Mouse (Mus musculus) Patski (cell line): ENCODE data around the gene Aim2. TPM values are rescaled to one million over a fixed set of nuclear protein-coding genes. Genes with fewer than 3 reads are reported as not detected.

ENCODE experiments used
- ATAC-seq: fragments of 100-300 bp; one replicate; pipeline ENCODE4 v1.8.0; 2021
- CTCF ChIA-PET: fragments of 350-600 bp; sonication (Branson Sonifier 250); formaldehyde crosslinking; loops from one replicate; lab custom pipeline; 2022; ENCODE audit warnings: inconsistent platforms; lab: Charles Lee
- POLR2A ChIA-PET: fragments of 350-600 bp; sonication (Branson Sonifier 250); formaldehyde crosslinking; loops from one replicate; lab custom pipeline; 2022; ENCODE audit warnings: antibody characterized with exemption, inconsistent platforms; lab: Charles Lee
- DNase-seq: peaks from one replicate; pipeline ENCODE4 v3.0.0-alpha.2; 2011; ENCODE audit warnings: low read depth, low spot score
- H3K27me3 ChIP-seq: fragments of 371-371 bp; one replicate; pipeline ENCODE4 v1.5.1; 2021
- CTCF ChIP-seq: fragments of 100-300 bp; IDR thresholded peaks from one replicate; pipeline ENCODE4 v1.5.1; 2021
- in situ Hi-C: fragments of 300-500 bp; cut with MboI; formaldehyde crosslinking; loops from 3 replicates; pipeline ENCODE4 v1.11.1; 2018; ENCODE audit warnings: low pct_unique_long_range_greater_than_20kb, mixed read lengths
- polyA plus RNA-seq: library from polyadenylated mRNA; unstranded; gene quantifications from one replicate; pipeline ENCODE4 v1.2.3, GENCODE M21; 2021

Gene Aim2
- polyA plus RNA-seq, 1 experiment from 2014 or later: 0.13 TPM

DNA sequence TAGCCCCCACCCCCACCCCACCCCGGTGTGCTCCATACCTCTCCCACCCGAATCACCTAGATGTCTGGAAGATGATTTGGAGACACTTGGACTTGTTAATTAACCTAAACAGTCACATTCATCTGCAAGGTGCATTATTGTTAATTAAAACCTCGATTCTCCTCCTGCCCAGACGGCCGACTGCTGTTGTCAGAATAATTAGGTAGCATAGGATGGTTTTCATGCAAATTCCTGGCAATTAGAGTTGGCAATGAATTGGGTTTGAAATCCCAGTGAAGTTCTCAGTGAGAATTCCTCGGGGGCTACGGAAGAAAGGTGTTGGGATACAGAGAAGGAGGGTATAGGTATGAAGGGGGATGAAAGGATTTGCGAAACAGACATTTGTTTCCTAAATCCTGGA, 22.2 kb upstream of the Aim2 start:
- in situ Hi-C loops: no loop called here
- ATAC-seq: no peak
- DNase-seq: no peak
- ChIA-PET CTCF (no interaction called here), POLR2A (no interaction called here)
- no peak for TF ChIP-seq CTCF
- no peaks in the 10 kb centered on the region for H3K27me3 ChIP-seq

DNA sequence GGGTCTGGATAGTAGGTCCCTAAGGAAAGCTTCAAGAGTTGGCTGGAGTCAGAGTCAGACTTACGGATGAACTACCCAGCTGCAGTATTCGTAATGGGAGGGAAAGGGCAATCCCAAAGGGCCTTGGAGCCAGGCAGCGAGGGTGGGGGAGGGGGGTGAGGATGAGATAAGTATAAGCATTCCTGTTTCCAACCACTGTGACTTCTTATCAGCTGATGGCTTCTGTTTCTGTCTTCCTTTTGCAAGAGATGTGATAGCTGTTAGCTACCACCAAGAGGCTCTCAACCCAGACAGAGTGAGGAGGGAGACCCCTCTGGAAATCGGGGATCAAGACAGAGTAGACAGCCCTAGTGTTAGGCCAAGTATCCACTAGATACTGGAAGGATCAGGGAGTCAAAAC, 21.5 kb upstream of the Aim2 start:
- H3K27me3 ChIP-seq: no peaks in the 10 kb centered on the region
- ATAC-seq: no peak
- TF ChIP-seq CTCF: no peak
- CTCF ChIA-PET: interaction anchor here (1.1 kb wide), 1 partner anchor 10 kb away, joined by 3 read pairs; no protein-coding TSS in a partner anchor
- in situ Hi-C loops: no loop called here
- POLR2A ChIA-PET: no interaction called here
- DNase-seq: no peak

DNA sequence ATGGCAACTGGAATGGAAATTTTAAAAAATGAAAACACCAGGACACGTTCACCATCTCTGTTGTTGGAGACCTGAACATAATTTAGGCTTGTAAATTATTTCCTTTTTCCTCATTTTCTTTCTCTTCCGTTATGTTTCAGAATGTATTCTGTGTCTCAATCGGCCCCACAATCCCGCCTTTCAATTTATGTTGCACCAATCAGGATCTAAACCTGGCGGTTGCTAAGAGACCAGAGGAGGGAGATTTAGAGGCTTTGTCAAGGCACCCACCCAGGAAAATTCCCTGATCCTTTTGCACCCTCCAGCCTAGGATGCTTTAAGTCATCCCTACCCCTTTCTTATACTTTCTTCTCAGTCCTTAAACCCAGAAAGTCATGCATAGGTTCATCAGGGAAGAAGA, 20.9 kb upstream of the Aim2 start:
- in situ Hi-C loops: no loop called here
- ChIA-PET POLR2A (no interaction called here), CTCF (interaction anchor here (1.1 kb wide), 1 partner anchor 9 kb away, joined by 3 read pairs; no protein-coding TSS in a partner anchor)
- TF ChIP-seq CTCF: no peak
- H3K27me3 ChIP-seq: no peaks in the 10 kb centered on the region
- no peak for ATAC-seq
- DNase-seq: no peak

DNA sequence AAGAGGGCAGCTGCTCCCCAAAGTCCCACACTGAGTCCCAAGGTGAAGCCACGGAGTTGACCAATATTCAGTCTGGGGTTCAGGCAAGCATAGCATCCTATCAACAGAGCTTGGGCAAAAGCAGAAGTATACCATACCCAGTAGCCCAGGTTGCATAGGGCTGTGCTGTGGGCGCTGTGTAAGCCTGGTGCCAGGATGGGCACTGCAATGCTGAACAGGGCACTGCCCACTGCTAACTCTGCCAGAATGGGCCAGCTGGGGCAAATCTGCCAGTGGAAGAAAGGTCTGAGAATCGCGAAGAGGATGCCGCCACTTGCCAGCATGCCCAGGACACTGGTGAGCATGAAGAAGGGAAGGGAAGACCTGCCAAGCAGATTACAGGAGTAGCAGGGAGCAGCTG, 18.3 kb upstream of the Aim2 start:
- in situ Hi-C loops: no loop called here

DNA sequence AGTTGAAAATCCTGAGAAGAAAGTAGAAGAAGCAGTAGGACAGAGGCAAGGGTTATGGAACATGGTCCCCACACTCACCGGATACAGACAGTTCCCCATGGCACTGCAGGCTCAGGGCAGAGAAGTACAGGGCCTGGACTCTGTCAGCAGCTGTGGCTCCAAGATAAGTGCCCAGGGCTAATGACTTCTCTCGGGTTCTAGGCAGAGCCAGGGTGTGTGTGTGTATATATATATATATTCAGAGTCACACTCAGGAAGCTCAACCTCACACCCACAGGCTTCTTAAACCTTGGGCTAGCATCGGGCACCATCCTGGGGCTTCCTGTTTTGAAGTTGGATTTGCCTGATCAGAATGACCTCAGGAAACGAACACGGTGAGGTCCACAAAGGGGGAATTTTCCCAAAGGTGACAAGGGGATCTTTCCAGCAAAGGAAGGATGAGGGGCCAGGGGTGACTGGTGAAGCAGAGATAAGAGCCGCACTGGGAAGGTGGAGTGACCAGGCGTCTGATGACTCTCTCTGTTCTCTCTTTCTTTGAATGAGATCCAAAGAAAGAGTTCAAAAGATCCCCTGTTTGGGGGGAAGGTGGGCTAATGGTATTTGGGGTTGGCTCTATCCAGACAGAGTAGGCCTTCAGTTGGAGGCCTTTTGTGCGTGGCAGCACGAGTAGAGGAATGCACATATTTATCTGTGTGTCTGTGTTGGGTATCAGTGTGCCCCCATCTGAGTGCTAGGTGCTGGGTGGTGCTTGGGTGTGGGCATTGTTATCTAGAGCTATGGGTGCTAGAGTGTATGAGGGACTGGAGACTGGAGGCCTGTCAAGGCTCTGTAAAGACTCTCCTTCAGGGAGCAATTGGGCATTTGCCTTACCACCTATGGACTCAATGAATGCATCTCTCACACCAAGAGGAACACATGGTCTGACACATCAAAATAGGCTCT, 17.1 kb upstream of the Aim2 start, which contains the start of gene Ackr1:
Ackr1 (minus strand) TSS at position 439 of the 942 bp plus-strand sequence.
- in situ Hi-C loops: no loop called here
- H3K27me3 ChIP-seq: no peaks in the 10 kb centered on the region
- POLR2A ChIA-PET: interaction anchor here (0.8 kb wide), 1 partner anchor 7 kb away, joined by 3 read pairs; no protein-coding TSS in a partner anchor
- ATAC-seq: no peak
- TF ChIP-seq CTCF: no peak
- CTCF ChIA-PET: no interaction called here
- DNase-seq: no peak

More for the DNA sequence above, 18.3 kb upstream of the Aim2 start:
- no peak for DNase-seq
- CTCF ChIA-PET: no interaction called here
- no peak for ATAC-seq
- POLR2A ChIA-PET: interaction anchor here (0.8 kb wide), 1 partner anchor 8 kb away, joined by 3 read pairs; no protein-coding TSS in a partner anchor
- no peaks in the 10 kb centered on the region for H3K27me3 ChIP-seq
- TF ChIP-seq CTCF: no peak

DNA sequence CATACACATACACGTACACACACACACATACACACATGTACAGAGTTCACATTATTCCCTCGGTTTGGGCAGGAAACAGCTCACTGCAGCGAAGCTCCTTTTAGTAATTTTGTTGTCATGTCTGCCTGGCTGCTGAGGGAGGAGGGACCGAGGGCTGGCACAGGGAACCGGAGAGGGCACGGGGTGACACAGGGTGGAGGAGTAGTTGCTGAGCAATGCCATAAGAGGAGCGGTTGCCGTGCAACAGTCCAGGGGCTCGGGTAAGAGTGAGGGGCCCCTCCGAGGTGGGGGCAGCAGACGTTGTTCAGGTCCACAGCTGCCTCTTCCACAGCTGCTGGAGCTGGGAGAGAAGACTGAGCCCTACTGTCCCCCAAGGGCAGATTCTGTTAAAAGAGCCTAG, 14.8 kb upstream of the Aim2 start:
- in situ Hi-C loops: no loop called here
- ChIA-PET POLR2A (no interaction called here), CTCF (no interaction called here)
- DNase-seq (no peak), ATAC-seq (no peak)
- TF ChIP-seq CTCF: no peak
- no peaks in the 10 kb centered on the region for H3K27me3 ChIP-seq

DNA sequence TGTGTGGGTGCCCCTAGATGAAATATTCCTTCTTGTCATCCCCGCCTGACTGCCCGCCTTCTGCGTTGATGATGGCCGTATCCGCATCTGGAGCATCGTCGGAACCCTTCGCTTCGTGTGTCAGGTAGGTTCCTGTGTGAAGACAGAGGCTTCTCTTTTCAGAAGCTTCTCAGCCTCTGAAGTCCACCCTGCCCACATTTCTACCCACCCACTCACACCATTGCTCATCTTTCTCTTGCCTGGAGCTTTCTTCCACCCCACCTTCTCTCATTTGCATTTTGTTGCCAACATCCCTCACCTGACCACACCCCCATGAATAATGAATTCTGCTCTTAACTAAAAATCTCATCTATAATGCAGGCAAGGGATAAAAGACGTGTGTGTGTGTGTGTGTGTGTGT, 13.7 kb upstream of the Aim2 start:
- DNase-seq (no peak), ATAC-seq (no peak)
- POLR2A ChIA-PET: no interaction called here
- CTCF ChIA-PET: no interaction called here
- no peak for TF ChIP-seq CTCF
- in situ Hi-C loops: no loop called here
- H3K27me3 ChIP-seq: no peaks in the 10 kb centered on the region

DNA sequence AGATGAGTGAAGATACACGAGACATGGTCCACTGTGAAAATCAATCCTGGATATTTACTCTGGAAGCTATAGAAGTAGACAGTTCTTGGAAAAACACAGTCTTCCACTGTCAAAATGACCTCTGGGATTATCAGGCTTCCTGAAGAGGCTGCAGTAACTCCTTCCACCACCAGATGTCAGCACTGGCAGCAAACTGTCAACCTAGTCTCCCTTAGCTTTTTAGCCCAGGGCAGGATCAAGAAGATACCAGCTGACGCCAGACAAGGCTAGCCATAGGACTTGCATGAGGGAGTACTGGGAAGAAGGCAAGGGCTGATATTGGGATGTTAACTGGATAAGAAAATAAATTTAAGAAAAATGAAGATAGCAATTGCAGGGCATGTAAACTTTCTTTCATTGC, 11.1 kb upstream of the Aim2 start:
- no peak for TF ChIP-seq CTCF
- no peaks in the 10 kb centered on the region for H3K27me3 ChIP-seq
- ATAC-seq: no peak

DNA sequence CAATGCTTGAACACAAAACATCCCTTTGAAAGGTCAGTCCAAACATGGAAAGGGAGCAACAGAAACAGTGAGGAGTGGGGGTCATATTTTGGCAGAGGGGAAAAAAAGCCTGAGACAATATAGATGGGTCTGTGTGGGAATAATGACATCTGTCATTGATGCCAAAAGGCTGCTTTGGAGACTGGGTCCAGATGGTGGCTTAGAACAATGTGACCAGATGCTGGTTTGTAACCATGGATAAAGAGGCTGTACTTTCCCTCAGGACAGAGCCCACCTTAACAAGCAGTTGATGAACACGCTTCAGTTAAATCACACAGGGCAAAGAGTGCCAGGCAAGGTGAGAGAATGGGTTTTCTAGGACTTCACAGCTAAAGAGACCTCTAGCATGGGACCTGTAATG, 8.3 kb upstream of the Aim2 start:
- in situ Hi-C loops: no loop called here
- no peak for DNase-seq
- no peak for TF ChIP-seq CTCF

More for the DNA sequence above, 11.1 kb upstream of the Aim2 start:
- in situ Hi-C loops: no loop called here
- ChIA-PET POLR2A (no interaction called here), CTCF (interaction anchor here (1.0 kb wide), 1 partner anchor 58 kb away, joined by 3 read pairs; no protein-coding TSS in a partner anchor)
- DNase-seq: no peak

DNA sequence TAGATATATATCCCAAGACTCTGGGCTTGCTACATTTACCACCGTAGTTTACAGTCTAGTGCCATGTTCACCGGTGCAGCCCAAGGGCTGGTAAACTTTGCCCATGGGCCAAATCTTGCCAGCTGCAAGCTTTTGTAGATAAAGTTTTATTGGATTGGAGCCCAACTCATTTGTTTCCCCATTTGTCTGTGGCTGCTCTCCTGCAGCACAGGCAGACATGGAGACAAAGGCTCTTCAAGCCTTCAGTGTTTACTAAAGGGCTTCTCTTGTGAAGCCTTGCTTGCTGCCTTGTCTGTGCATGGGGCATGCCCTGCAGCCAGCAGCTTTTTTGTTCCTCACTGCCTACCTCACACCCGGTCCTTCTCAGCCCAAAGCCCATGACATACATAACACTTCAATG, 6.7 kb upstream of the Aim2 start:
- H3K27me3 ChIP-seq: no peaks in the 10 kb centered on the region
- CTCF ChIA-PET: no interaction called here
- POLR2A ChIA-PET: no interaction called here
- no peak for ATAC-seq
- no peak for DNase-seq
- in situ Hi-C loops: no loop called here
- no peak for TF ChIP-seq CTCF

More for the DNA sequence above, 8.3 kb upstream of the Aim2 start:
- POLR2A ChIA-PET: no interaction called here
- H3K27me3 ChIP-seq: no peaks in the 10 kb centered on the region
- CTCF ChIA-PET: interaction anchor here (1.6 kb wide), 1 partner anchor 18 kb away, joined by 3 read pairs; no protein-coding TSS in a partner anchor
- no peak for ATAC-seq

DNA sequence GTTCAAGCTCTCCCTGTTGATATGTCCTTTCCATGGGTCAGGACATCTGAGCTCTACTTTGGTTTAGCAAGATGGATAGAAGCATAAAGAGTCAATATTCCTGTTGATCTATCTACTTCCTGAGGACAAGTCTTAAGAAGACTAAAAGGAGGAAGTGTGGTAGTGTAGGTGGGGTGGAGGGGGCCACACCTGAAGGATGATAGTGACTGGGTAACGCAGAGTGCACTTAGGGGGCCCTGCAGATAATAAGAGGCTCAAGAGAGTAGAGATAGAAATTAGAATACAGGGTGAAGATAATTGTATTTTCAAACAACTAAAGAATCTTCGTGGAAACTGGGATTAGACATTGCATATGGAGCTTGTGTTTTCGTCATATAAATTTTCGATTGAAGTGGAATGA, 5.6 kb upstream of the Aim2 start:
- no peak for TF ChIP-seq CTCF
- in situ Hi-C loops: no loop called here
- POLR2A ChIA-PET: interaction anchor here (0.6 kb wide), 1 partner anchor 28 kb away, joined by 3 read pairs; no protein-coding TSS in a partner anchor
- no peaks in the 10 kb centered on the region for H3K27me3 ChIP-seq
- CTCF ChIA-PET: no interaction called here
- ATAC-seq: no peak
- no peak for DNase-seq
